Mouse (Mus musculus) spleen, postnatal 10 days (tissue): ENCODE measurements around the gene Tubg2.
"Not testable (repeated sequence)": the region's sequence is repeated elsewhere in the genome, so short reads cannot be mapped to it uniquely, and the experiment has no call there.

Experiments used
- DNase-seq, 2 experiments: peaks; one replicate each; pipeline ENCODE4 v3.0.0; 2021 to 2022; ENCODE audit warnings: low spot score in 2 of 2

The Tubg2 gene

DNA sequence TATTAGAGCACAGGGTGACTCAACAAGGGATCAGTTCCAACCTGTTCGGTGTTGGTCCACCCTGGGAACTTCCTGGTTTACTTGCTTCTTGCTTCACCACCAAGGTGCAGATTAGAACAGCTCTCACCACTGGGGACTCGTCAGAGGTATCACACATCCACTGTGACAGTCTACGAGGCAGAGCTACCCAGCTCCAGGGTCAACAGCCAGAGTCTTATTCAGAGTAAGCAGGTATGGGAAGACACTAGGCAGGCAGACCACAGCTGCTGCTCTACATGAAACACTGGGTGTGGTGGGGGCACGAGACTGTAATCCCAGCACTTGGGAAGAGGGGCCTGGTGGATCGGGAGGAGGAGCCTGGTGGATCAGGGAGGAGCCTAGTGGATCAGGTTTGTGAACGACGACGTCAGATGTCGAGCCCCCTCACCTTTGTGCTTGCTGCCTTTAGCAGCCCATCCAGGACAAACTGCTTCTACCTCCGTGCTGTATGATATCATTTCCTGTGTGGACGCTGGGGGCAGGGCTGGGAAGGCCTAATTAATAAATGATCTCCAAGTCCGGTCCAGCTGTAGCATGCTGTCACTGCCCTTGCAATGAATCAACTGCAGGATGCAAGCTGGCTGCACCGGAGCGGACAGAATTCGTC is 17.0 kb upstream of the Tubg2 start:
- no peak for DNase-seq

DNA sequence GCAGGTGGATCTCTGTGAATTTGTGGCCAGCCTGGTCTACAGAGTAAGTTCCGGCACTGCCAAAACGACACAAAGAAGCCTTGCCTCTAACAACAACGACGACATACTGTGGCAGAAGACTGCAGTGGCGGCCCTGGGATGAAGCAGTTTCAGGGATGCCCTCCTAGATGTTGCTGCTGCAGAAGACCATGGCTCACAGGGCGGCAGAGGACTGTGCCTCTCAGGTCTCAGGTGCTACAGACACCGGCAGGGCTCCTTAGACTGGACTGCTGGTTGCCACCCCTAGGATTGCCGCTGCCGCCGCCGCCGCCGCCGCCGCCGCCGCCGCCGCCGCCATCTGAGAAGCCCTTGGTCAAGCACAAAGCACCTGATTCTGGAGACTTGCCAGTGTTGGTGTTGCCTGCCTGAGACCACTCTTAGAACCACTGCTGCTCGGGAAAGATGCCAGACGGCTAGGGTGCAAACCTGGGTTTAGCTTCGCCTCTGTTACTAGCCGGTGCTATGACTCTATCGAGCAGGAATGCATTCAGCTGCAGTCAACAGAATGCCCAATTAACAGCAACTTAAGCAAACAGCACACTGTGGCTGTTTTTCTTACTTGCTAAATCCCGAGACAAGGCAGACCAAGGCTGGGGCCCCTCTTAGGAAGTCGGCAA is 15.4 kb upstream of the Tubg2 start:
- DNase-seq = no peak

DNA sequence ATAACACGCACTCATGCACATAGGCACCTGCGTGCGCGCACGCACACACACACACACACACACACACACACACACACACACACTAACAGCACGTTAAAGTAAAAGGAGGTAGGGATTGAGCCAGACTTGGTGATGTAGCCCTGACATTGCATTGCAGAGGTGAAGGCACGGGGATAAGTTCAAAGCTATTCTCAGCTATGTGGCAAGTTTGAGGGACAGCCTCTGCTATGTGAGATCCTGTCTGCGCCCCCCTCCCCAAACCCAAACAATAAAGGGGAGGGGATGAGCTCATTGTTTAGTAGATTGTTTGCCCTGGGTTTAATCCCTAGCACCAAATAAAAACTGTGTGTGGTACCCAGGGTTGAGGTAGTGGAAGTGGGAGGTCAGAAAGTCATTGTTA is 14.6 kb upstream of the Tubg2 start:
- DNase-seq = no peak

DNA sequence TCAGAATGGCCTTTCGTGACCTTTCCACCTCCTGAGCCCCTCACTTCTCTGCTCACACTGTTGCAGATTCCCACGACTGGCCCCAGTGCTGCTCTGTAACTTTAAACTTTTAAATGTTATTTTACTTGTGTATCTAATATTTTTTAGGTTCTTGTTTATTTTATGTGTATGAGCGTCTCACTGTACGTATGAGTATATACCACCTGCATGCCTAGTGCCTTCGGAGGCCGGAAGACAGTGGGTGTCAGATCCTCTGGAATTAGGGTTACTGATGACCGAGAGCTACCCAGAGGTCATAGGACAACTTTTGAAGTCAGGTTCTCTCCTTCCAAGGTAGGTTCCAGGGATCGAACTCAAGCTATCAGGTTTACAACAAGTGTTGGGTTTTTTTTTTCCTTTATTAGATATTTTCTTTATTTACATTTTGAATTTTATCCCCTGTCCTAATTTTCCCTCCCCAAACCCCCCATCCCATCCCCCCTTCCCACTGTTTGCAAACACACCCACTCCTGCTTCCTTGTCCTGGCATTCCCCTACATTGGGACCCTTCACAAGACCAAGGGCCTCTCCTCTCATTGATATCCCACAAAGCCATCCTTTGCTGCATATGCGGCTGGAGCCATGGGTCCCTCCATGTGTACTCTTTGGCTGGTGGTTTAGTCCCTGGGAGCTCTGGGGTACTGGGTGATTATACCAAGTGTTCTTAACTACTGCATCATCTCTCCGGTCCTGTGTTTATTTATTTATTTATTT is 13.3 kb upstream of the Tubg2 start:
- no peak for DNase-seq

DNA sequence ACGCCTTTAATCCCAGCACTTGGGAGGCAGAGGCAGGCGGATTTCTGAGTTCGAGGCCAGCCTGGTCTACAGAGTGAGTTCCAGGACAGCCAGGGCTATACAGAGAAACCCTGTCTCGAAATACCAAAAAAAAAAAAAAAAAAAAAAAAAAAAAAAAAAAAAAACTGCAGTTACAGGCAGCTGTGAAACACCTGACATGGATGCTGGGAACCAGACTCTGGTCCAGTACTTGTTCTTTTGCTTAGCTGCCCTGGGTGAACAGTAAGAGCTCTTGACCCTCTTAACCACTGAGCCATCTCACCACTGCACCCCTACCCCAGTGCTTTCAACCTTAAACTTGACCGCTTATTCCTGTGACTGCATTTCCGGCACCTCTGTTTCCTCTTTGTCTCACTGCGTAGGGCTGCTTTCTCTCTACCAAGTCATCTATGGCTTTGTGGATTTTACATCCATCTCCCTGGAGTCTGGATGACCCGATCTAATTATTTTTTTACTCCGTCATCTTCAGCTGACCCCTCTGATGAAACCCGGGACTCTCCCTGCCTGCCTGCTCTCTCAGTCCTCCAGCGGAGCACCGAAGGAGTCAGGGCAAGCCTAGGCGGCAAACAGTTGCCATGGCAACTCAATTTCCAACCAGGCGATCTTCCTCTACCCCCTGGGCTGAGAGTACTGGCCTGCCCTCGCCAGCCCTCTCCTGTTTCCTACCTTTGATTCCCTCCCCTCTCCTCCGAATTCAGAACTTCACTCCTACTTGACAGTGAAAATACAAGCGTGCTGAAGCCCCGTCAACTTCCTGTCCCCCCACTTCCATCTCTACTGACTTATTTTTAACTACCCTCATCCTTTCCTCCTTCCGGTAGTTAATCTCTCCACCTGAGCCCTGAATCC is 12.1 kb upstream of the Tubg2 start:
- peak in 1 of 2 experiments; percentile 40 for DNase-seq

DNA sequence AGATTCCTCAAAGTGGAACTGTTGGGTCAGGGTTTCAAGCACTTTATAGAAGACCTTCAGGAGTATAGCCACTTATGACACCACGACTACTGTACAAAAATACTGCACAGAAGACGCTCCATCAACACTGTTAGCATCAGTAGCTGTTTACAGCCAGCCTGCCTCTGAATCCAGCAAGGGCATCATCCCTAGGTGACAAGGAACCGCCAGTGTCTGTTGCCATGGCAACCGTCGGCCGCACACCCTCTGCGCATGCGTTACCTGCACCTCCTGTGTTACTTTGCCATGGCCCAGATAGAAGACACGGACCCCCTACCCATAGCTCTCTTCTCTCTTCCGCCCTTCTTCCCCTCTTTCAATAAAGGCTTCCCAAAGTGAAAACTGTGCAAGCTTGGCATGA is 9.3 kb upstream of the Tubg2 start:
- no peak for DNase-seq

DNA sequence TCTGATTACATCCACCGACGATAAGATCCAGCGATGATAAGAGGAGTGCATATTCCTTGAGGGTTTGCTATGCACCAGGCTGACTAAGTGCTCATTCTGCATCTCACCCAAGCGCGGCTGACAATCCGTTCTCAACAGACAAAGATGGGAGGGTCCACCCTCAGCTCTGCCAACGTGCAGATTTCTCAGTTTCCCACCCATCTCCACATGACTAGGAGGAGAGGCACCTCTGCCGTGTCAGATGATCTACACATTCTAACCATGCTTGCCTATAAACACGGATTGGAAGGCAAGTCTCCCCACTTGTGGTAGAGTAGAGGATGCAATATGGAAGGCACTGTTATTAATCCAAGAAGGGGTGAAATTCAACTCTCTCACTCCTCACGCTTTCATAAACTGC is 7.0 kb upstream of the Tubg2 start:
- DNase-seq = no peak

DNA sequence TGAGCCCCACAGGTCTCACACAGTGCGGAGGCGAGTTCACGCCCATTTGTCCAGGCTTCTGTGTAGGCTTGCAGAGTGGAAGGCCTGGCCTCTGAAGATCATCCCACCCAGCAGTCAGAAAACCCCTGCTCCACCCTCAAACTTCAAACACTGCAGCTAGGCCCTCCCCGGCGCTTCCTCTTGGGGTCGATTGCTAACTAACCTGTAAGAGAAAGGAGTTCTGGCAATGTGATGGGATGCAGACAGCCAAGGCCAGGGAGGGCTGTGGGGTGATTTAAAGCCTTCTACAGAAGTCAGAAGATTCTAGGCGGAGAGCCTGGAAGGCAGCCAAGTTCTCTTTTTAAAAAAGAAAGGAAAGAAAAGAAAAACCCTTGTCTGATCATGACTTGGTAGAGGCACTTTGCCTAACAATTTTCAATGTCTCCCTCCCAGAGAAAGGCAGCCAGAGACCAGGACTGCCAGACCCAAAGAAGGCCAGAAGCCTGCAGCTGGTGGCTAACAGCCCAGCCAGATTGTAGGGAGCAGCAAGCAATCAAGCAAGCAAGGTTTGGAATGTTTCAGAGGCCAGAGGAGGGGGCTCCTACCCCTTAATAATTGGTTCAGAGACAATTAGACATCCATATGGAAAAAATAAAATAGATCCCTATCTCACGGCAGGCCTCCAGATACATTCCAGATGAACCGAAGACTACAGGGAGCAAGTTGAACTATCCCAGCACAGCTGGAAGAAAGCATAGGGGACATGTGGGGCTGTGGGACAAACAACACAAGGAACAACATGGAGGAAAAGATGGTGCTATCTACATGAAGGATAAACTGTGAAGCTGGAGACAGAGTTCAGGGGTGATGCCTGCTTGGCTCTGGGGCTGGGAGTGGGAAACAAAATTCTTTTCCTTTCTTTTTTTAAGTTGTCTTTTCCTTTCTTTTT is 6.3 kb upstream of the Tubg2 start:
- no peak for DNase-seq

DNA sequence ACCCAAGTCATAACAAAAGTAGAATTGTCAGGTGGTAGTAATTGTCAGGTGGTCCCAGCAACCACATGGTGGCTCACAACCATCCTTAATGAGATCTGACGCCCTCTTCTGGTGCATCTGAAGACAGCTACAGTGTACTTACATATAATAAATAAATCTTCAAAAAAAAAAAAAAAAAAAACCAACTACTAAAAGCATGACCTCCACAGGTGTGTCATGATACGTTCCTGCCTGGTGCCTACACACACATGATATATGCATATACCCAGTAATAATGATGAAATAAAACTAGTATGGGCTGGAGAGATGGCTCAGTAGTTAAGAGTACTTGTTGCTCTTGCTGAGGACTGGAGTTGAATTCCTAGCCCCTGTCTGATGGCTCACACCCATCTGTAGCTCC is 4.6 kb upstream of the Tubg2 start:
- no peak for DNase-seq

DNA sequence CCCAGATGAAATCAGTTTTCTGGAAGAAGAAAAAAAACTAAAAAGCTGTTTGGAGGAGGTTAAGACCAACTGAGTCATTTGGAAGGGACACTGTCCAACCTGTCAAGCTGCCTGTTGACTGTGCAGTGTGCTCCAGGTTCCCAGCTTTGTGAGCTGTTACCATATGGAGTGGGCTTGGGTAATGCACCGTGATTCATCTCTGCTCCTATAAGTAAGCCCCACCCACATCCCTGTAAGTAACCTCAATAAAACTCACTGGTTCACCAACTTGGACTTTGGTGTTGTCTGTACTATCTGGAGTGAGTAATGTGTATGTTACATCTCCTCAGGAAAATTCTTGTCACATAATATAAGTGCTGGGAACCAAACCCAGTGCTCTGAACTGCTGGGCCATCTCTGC is 2.9 kb upstream of the Tubg2 start:
- no peak for DNase-seq

DNA sequence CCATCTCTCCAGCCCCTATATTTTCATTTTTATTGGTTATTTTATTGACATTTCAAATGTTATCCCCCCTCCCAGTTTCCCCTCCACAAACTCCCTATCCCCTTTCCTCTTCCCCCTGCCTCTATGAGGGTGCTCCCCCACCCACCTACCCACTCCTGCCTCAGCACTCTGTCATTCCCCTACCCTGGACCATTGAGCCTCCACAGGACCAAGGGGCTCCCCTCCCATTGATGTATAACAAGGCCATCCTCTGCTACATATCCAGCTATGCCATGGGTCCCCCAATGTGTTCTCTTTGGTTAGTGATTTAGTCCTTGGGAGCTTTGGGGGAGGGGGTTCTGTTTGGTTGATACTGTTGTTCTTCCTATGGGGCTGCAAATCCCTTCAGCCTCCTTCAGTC is 1.1 kb upstream of the Tubg2 start:
- no peak for DNase-seq

DNA sequence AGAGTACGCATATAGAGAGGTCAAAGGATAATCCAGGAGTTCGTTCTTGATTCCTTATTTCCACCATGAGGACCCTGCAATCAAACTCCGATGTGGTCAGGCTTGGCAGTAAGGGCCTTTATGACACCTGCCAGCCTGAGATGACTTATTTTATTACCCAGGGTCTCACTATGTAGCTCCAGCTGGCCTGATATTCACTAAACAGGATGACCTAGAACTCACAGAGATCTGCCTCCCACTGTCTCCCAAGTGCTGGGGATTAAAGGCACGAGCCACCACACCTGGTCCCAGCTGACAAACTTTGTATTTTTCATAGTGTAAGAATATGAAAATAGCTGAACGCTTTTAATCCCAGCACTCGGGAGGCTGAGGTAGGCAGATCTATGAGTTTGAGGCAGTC is 556 bp upstream of the Tubg2 start:
- DNase-seq = no peak

DNA sequence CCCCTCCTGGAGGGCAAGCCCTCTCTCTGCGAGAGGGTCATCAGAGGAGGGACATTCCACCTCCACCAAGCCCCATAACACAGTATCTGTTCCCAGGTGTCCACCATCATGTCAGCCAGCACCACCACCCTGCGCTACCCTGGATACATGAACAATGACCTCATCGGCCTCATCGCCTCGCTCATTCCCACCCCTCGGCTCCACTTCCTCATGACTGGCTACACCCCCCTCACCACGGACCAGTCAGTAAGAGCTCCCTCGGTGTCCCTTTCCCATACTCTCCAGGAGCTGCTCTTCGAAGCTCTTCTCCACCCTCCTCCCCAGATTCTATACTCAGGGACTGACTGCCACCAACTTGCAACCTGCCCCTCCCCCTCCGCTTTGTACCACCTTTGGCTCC is 4.4 kb downstream of the Tubg2 start:
- not testable (repeated sequence) for DNase-seq

DNA sequence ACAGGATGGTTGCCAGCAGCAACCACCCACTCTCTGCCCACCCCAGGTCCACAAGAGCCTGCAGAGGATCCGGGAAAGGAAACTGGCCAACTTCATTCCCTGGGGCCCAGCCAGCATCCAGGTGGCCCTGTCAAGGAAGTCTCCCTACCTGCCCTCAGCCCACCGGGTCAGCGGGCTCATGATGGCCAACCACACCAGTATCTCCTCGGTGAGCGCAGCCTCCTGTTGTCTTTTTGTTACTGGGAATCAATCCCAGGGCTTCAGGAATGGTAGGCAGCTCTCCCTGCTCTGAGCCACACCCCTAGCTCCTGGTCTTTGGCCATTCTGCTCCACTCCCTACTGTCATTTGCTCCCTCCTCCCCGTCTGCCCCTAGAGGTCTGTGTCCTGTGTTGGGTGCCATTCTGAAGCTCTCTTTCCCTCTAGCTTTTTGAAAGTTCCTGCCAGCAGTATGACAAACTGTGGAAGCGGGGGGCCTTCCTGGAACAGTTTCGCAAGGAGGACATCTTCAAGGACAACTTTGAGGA is 5.3 kb downstream of the Tubg2 start:
- not testable (repeated sequence) for DNase-seq

DNA sequence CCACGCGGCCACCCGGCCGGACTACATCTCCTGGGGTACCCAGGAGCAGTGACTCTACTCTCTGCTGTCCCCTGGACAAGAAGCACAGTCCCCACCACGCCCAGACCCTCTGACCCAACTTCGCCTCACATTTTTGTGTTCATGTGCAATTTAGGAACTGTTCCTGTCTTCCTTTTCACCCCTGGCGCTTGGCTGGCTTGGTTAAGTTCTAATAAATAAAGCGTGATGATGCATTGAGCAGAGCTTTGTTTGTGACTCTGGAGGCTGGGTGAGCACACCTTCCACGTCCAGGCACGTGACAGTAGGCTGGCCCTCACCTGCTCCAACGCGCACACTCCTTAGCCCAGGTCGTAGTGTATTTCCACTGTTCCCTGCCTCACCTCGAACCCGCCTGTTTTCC is 5.8 kb downstream of the Tubg2 start:
- DNase-seq = no peak

DNA sequence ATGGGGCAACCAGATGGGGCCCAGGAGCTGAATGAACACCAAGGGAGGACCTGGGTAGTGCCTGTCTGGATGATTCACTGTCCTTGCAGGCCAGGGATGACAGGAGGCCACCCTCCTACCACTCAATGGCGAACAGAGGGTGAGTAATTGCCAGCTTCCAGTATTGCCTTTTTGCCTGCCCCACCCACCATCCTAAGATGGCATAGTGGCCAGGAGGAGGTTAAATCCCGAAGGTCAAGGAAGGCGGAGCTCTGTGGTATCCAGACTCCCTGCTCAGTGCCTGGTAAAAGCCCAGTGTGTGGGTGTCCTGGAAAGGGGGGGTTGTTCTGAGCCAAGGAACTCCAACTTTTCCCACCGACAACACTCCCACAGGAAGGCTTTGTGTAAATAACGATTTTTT is 6.6 kb downstream of the Tubg2 start:
- DNase-seq = no peak

DNA sequence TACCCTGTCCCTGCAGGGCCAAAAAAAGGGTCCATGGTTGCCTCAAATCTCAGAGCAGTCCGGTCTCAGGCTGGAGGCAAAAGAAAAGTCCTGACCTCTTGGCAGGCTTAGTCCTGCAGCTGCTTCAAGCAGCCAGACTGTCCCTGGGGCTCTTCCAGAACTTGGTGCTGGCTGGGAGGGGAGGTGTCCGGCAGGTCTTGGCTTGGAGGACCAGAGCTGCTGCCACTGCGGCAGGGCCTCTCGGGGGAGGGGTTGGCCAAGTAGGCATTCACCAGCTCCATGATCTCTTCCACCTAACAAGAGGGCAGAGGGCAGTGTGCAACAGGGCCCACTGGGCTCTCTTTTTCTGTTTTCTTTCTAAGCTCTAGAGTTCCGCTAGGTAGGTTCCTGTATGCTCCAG is 7.1 kb downstream of the Tubg2 start:
- no peak for DNase-seq

DNA sequence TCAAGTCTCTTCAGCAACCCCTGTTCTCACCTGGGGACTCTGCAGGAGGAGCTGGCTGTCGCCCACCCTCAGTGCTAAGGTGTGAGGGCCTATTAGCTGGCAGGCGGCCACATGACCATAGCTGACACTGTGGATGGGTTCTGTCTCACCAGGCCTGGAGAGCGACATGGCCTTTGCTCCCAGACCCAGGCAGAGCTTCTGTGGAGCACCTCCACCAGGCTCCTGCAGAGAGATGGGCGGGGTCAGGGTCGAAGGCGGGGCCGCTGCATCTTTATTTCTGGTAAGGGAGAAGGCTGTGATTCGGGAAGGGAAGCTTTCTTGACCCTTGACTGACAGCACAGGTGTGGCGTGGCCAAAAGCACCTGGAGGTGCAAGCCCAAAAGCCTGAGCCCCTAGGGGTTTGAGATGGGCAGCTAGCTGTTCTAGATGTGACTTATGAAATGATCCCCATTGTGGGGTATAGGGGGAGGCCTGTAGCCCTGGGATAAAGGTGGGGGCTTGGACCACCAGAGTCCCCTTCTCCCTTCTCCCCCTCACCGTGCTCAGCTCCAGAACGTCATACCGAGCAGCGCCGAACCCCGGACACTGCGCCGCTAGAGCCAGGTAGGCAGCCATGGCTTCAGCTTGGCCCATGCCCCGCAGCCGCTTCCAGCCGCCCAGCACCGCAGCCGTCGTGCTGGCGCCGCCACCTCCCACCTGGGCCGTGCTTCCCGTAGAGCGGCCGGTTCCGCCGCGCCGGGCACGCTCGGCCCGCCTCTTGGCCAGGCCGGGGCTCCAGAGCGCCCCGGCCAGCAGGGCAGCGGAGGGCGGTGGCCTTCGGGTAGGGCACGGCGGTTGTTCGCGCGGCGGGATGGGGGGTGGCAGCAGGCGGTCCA is 8.0 kb downstream of the Tubg2 start:
- DNase-seq = no peak

DNA sequence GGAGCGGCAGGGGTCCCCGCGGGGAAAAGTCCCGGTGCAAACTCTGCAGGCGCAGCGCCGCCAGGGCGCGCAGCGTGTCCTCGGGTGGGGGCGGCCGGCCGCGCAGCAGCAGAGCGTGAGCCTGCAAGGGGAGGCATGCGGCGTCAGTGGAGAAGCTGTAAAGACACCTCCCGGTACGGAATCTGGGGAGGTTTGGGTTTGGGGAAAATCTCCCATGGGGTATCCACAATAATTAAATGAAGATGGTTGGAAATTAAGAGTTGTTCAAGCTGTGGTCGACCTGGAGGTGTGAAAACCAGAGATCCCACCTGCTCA is 8.6 kb downstream of the Tubg2 start:
- no peak for DNase-seq
